Mouse (Mus musculus) hindbrain, embryonic 15.5 days (tissue): Measurements from ENCODE around the gene Rpp21. TPM values are rescaled to one million over a fixed set of nuclear protein-coding genes. Genes with fewer than 3 reads are reported as not detected.

Experiments
- ATAC-seq: fragments of 200-750 bp; cut with Nextera tagmentation; 2 replicates; pipeline ENCODE4 v1.8.0; 2017; ENCODE audit warnings: low read depth, moderate number of reproducible peaks, moderate TSS enrichment; ENCODE audit not compliant: low FRiP score
- H3K27ac ChIP-seq: fragments of 300-500 bp; sonication (generic); replicated peaks from 2 replicates; pipeline ENCODE4 v1.5.1; 2015; ENCODE audit warnings: mild to moderate bottlenecking, inconsistent platforms
- H3K27me3 ChIP-seq: fragments of 300-500 bp; sonication (generic); 2 replicates; pipeline ENCODE4 v1.6.1; 2015; ENCODE audit warnings: control low read depth, inconsistent platforms
- H3K36me3 ChIP-seq: fragments of 300-500 bp; sonication (generic); 2 replicates; pipeline ENCODE4 v1.6.1; 2015; ENCODE audit warnings: control low read depth, inconsistent platforms
- H3K4me1 ChIP-seq: fragments of 300-500 bp; sonication (generic); replicated peaks from 2 replicates; pipeline ENCODE4 v1.6.1; 2015; ENCODE audit warnings: control low read depth, inconsistent platforms
- H3K4me2 ChIP-seq: fragments of 300-500 bp; sonication (generic); 2 replicates; pipeline ENCODE4 v1.6.1; 2015; ENCODE audit warnings: moderate library complexity, mild to moderate bottlenecking, inconsistent platforms
- H3K4me3 ChIP-seq: fragments of 300-500 bp; sonication (generic); 2 replicates; pipeline ENCODE4 v1.5.1; 2015; ENCODE audit warnings: mild to moderate bottlenecking, inconsistent platforms
- H3K9ac ChIP-seq: fragments of 300-500 bp; sonication (generic); 2 replicates; pipeline ENCODE4 v1.6.1; 2015; ENCODE audit warnings: inconsistent platforms
- H3K9me3 ChIP-seq: fragments of 300-500 bp; sonication (generic); 2 replicates; pipeline ENCODE4 v1.6.1; 2016; ENCODE audit warnings: control low read depth, inconsistent platforms
- WGBS: fragments of 180-500 bp; shearing (Covaris S2); methylation state at CpG from one replicate; pipeline ENCODE4 v1.1.7; 2015; 5-methylcytosine and 5-hydroxymethylcytosine counted together
- polyA plus RNA-seq: library from polyadenylated mRNA; unstranded; fragments of >200 nt; fragmentation: Nextera tagmentation; extraction: Ambion mirVana; gene quantifications from 2 replicates; pipeline ENCODE4 v1.2.1, GENCODE M21; 2015

The Rpp21 gene
- polyA plus RNA-seq, 1 experiment from 2014 or later = 133 TPM

DNA sequence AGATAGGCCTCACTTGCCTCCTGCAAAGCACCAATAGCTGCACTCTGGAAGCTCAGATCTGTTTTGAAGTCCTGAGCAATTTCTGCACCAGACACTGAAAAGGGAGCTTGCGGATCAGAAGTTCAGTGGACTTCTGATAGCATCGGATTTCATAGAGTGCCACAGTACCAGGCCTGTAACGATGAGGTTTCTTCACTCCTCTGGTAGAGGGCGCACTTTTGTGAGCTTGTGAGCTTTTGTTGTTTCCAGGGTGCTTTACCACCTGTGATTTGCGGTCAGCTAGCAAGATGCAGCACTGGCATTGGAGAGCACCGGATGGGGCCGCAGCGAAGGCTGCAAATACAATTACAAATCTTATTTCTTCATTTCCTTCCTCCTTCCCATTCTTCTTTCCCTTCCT, 30.9 kb downstream of the Rpp21 start:
- no peaks in the 10 kb centered on the region for H3K9me3 ChIP-seq
- H3K36me3 ChIP-seq = no peaks in the 10 kb centered on the region
- no peak overlapping the region for H3K27ac ChIP-seq
- H3K4me1 ChIP-seq = no peaks in the 10 kb centered on the region
- peaks cover 54% of the 10 kb centered on the region for H3K27me3 ChIP-seq
- no peak overlapping the region for H3K4me3 ChIP-seq
- 29% methylated on average over 8 of the region's 8 CpGs for WGBS
- no peak for ATAC-seq
- no peak overlapping the region for H3K9ac ChIP-seq
- no peak overlapping the region for H3K4me2 ChIP-seq

GRCm38 (mm10) chr17:36225231-36225824, 32.5 kb downstream of the Rpp21 start:
- 0 out of 2 replicates have a peak, but pooled peaks have one; percentile 45 for ATAC-seq
- no peaks in the 10 kb centered on the region for H3K4me1 ChIP-seq

DNA sequence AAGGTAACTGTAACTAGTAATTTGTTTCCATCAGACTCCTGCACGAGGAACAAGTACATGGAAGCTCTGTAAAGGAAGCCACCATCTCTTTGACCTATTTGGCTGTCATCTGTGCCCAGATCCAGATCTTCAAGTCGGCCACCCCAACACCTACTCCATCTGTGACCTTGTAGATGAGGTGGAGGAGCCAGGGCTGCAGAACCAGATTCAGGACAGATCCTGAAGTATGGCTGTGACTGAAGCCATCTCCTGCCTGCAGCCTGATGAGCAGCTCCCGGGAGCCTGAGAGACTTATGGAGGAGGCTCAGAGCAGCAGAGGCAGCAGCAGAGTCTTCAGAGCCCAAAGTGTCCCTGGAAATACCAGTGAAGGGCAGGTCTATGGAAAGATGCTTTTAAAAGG, 33.4 kb downstream of the Rpp21 start:
- Histone ChIP-seq H3K4me3 (no peak overlapping the region), H3K4me2 (no peak overlapping the region), H3K4me1 (no peaks in the 10 kb centered on the region), H3K9me3 (no peaks in the 10 kb centered on the region), H3K27me3 (peaks cover 42% of the 10 kb centered on the region), H3K36me3 (no peaks in the 10 kb centered on the region), H3K27ac (no peak overlapping the region), H3K9ac (no peak overlapping the region)
- 52% methylated on average over 3 of the region's 3 CpGs for WGBS
- ATAC-seq = no peak

More at GRCm38 (mm10) chr17:36225231-36225824, 32.5 kb downstream of the Rpp21 start:
- WGBS = 9% methylated on average over 9 of the region's 9 CpGs
- Histone ChIP-seq H3K4me2 (peak overlapping the region; percentile 28; the same call in 1 of the 2 replicates), H3K27me3 (peaks cover 51% of the 10 kb centered on the region), H3K9ac (no peak overlapping the region), H3K27ac (no peak overlapping the region), H3K4me3 (no peak overlapping the region), H3K36me3 (no peaks in the 10 kb centered on the region), H3K9me3 (no peaks in the 10 kb centered on the region)

GRCm38 (mm10) chr17:36218594-36219155, 39.2 kb downstream of the Rpp21 start:
- Histone ChIP-seq H3K4me2 (no peak overlapping the region), H3K9ac (no peak overlapping the region), H3K4me1 (no peaks in the 10 kb centered on the region; the same call in 1 of the 2 replicates), H3K9me3 (no peaks in the 10 kb centered on the region), H3K4me3 (no peak overlapping the region), H3K36me3 (no peaks in the 10 kb centered on the region), H3K27me3 (peaks cover 53% of the 10 kb centered on the region), H3K27ac (no peak overlapping the region)
- 59% methylated on average over 5 of the region's 5 CpGs for WGBS
- ATAC-seq = no peak

DNA sequence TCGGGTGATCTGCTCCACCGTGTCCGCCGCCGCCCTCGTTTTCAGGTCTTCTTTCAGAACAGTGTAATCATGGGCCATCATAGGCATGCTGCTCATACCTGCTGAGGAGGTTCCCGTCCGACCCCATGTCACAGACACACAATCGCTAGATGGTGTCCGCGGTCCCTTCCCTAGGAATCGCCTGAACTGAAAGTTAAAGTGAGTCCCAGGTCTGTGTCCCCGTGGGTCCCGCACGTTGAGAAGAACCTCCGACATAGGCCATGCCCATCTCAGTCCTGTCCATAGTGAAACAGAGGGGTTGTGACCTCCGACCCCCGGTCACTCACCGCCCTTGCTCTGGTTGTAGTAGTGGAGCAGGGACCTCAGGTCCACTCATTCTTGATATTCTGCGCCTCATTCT, 42.3 kb downstream of the Rpp21 start:
- Histone ChIP-seq H3K4me1 (no peaks in the 10 kb centered on the region; the same call in 1 of the 2 replicates), H3K27ac (no peak overlapping the region), H3K4me3 (peak overlapping the region; percentile 16; the same call in 1 of the 2 replicates), H3K9ac (no peak overlapping the region), H3K4me2 (peak overlapping the region; percentile 32), H3K9me3 (no peaks in the 10 kb centered on the region), H3K27me3 (peaks cover 57% of the 10 kb centered on the region), H3K36me3 (no peaks in the 10 kb centered on the region)
- WGBS = 5% methylated on average over 20 of the region's 20 CpGs
- ATAC-seq = peak; percentile 38; the same call in 1 of the 2 replicates

- no peak overlapping the region for H3K4me2 ChIP-seq
- H3K4me3 ChIP-seq = no peak overlapping the region
- no peak overlapping the region for H3K27ac ChIP-seq
- ATAC-seq = no peak
- no peaks in the 10 kb centered on the region for H3K36me3 ChIP-seq
- H3K27me3 ChIP-seq = peaks cover 51% of the 10 kb centered on the region
- peaks cover 11% of the 10 kb centered on the region for H3K4me1 ChIP-seq
- no peaks in the 10 kb centered on the region for H3K9me3 ChIP-seq
- no peak overlapping the region for H3K9ac ChIP-seq
Measured at GRCm38 (mm10) chr17:36206846-36207245, 51.0 kb downstream of the Rpp21 start.

GRCm38 (mm10) chr17:36205862-36206261, 52.0 kb downstream of the Rpp21 start:
- Histone ChIP-seq H3K27me3 (peaks cover 49% of the 10 kb centered on the region), H3K4me2 (peak overlapping the region; percentile 59), H3K4me1 (peaks cover 11% of the 10 kb centered on the region), H3K9ac (peak overlapping the region; percentile 9; the same call in 1 of the 2 replicates), H3K9me3 (no peaks in the 10 kb centered on the region), H3K27ac (no peak overlapping the region), H3K36me3 (no peaks in the 10 kb centered on the region), H3K4me3 (peak overlapping the region; percentile 34)
- ATAC-seq = no peak
- WGBS = under 1% methylated on average over 38 of the region's 41 CpGs

Other genes starting within 250 kb of the Rpp21 start
- gene H2-T24, start 237.5 kb downstream of the Rpp21 start, polyA plus RNA-seq = 9.0 and 9.9 TPM in 2 replicates
- gene H2-T23, start 225.2 kb downstream of the Rpp21 start, polyA plus RNA-seq = 4.8 and 6.6 TPM in 2 replicates
- gene H2-T22, start 215.3 kb downstream of the Rpp21 start, polyA plus RNA-seq = 7.4 and 7.9 TPM in 2 replicates
- not detected in 2 replicates for gene Gm6034, start 215.1 kb downstream of the Rpp21 start, polyA plus RNA-seq
- not detected in 2 replicates for gene Gm11127, start 199.7 kb downstream of the Rpp21 start, polyA plus RNA-seq
- gene Gm19684, start 136.4 kb downstream of the Rpp21 start, polyA plus RNA-seq = not detected in 2 replicates
- not detected in 2 replicates for gene Gm7030, start 128.6 kb downstream of the Rpp21 start, polyA plus RNA-seq
- gene Gm8909, start 89.5 kb downstream of the Rpp21 start, polyA plus RNA-seq = not detected in 2 replicates
- gene H2-T3, start 67.8 kb downstream of the Rpp21 start, polyA plus RNA-seq = not detected in 2 replicates
- 24.8 and 27.1 TPM in 2 replicates for gene Trim39, start 14.2 kb upstream of the Rpp21 start, polyA plus RNA-seq
- gene H2-M10.2, start 28.4 kb upstream of the Rpp21 start, polyA plus RNA-seq = 0.29 TPM in 1 of 2 replicates, not detected in the other
- gene H2-M10.1, start 68.1 kb upstream of the Rpp21 start, polyA plus RNA-seq = not detected in 2 replicates
- gene H2-M10.3, start 110.3 kb upstream of the Rpp21 start, polyA plus RNA-seq = not detected in 2 replicates
- gene H2-M10.4, start 204.3 kb upstream of the Rpp21 start, polyA plus RNA-seq = not detected in 2 replicates